Mouse (Mus musculus): ENCODE measurements around the gene Gm10283. TPM values are rescaled to one million over a fixed set of nuclear protein-coding genes. Genes with fewer than 3 reads are reported as not detected.

Gene Gm10283
- 3.2 TPM for polyA plus RNA-seq (2014; fragmentation: Illumina TruSeq; extraction: RNeasy Lipid Tissue Mini Kit (QIAGEN cat#74804); ENCODE audit: low read depth, low replicate concordance)

DNA sequence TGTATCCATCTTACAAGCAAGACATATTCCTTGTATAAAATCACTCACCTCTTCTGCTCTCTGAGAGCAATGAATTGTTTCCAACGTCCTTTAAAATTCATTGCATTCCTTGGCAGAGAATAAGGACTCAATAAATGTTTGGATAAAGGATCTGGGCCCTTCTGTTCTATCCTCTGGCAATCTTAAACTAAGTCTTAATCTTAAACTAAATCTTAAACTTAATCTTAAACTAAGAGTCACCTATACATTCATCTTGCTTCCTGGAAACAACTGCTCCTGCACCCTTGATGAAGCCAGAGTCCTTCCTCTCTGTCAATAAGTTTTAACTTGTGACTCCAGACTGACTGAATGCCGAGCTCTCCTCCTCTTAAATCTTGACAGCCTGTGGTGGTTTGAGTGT is at the start of gene Gm10283:
Gene Gm10283 (minus strand): TSS at position 101 of the 400 bp plus-strand sequence.

DNA sequence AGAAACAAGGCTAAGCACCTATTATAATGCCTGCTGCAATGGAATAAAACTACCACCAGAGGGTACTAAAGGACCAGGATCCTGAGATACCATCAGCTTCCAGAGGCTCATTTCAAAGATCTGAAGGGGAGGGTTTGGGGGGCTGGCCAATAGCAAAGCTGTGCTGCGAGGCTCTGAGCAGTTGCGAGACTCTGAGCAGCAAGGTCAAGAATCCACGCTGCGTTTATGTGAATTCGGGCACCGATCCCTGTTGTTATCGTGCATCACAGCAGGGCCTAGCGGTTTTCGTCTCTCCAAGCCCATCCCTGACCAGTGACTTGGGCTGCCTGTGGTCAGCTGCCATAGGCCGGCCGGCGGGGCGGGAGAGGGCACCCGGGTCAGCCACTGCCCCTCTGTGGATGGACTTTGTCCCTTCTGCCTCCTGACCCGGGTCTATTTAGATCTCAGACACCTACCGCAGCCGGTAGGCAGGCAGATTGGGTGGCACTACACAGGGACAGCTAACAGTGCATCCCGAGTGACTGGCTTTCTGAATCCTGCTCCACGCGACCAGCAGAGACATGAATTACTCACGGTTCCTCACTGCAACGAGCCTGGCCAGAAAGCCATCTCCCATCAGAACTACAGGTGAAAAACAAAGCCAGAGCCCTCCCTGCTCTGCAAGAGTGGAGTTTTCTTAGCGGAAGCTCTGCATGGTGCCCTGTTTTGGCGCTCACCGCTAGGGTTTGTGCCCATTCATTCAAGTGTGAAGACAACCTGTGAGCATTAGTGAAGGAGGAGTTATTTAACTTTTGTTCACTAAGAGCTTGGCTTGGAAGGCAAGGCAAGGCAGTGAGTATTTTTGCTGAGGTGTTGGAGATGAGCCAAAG is 2.9 kb upstream of the Gm10283 start, which contains the start of gene Aadat:
Gene Aadat (plus strand): TSS at position 280 of the 869 bp plus-strand sequence.

Other genes starting within 250 kb of the Gm10283 start
- gene Aadat, start 2.7 kb upstream of the Gm10283 start, polyA plus RNA-seq (2014; fragmentation: Illumina TruSeq; extraction: RNeasy Lipid Tissue Mini Kit (QIAGEN cat#74804); ENCODE audit: low read depth, low replicate concordance): 7,580 TPM
- 140 TPM for gene Mfap3l, start 129.6 kb upstream of the Gm10283 start, polyA plus RNA-seq (2014; fragmentation: Illumina TruSeq; extraction: RNeasy Lipid Tissue Mini Kit (QIAGEN cat#74804); ENCODE audit: low read depth, low replicate concordance)